Comparison of ENCODE assay signal across 10 mouse cellular contexts in genomic region chr1:37479074-37479473, GRCm38 (mm10). TPM values are rescaled to one million over a fixed set of nuclear protein-coding genes. Genes with fewer than 3 reads are reported as not detected.
DNase-seq lines count a peak whose midpoint lies in the region; ATAC-seq and TF ChIP-seq lines count a peak whose summit lies in the region.
"Had no signal": no experiment of that assay in that cellular context is flagged by ENCODE, and none has a peak within 500 bp of the region (broad histone marks: within the 10 kb centered on the region; RNA-seq: fewer than 3 reads in every experiment).

No protein-coding gene starts in this region.

- no peaks in the 10 kb centered on the region for H3K4me1 ChIP-seq in lung, embryonic 14.5 days (ENCODE audit: insufficient read depth)
- H3K4me1 ChIP-seq in midbrain, embryonic 11.5 days (ENCODE audit: control insufficient read depth, insufficient read depth, low read length) = no peaks in the 10 kb centered on the region
- H3K4me1 ChIP-seq in embryonic facial prominence, embryonic 10.5 days = 0 out of 2 replicates have a peak, but pooled peaks cover 3% of the 10 kb centered on the region
- H3K4me1 ChIP-seq: hindbrain, embryonic 15.5 days; neural tube, embryonic 13.5 days had no signal

- no peak overlapping the region for H3K4me3 ChIP-seq in lung, embryonic 14.5 days (ENCODE audit: low read depth, low read length)
- no peak overlapping the region for H3K4me3 ChIP-seq in midbrain, embryonic 11.5 days (ENCODE audit: low read depth, low read length)
- no peak overlapping the region for H3K4me3 ChIP-seq in embryonic facial prominence, embryonic 10.5 days
- H3K4me3 ChIP-seq: hindbrain, embryonic 15.5 days; neural tube, embryonic 13.5 days had no signal

- H3K27ac ChIP-seq in lung, embryonic 14.5 days (ENCODE audit: low read depth) = 0 out of 2 replicates have a peak overlapping the region, but pooled peaks have one; percentile 42
- no peak overlapping the region for H3K27ac ChIP-seq in midbrain, embryonic 11.5 days (ENCODE audit: low read depth, low read length)
- no peak overlapping the region for H3K27ac ChIP-seq in embryonic facial prominence, embryonic 10.5 days (replicated peaks)
- H3K27ac ChIP-seq: hindbrain, embryonic 15.5 days; neural tube, embryonic 13.5 days had no signal

- H3K9me3 ChIP-seq in lung, embryonic 14.5 days (ENCODE audit: low read depth, low read length) = no peaks in the 10 kb centered on the region
- no peaks in the 10 kb centered on the region for H3K9me3 ChIP-seq in midbrain, embryonic 11.5 days (ENCODE audit: control insufficient read depth, low read length)
- no peaks in the 10 kb centered on the region for H3K9me3 ChIP-seq in embryonic facial prominence, embryonic 10.5 days
- H3K9me3 ChIP-seq: hindbrain, embryonic 15.5 days; neural tube, embryonic 13.5 days had no signal

- no peaks in the 10 kb centered on the region for H3K27me3 ChIP-seq in lung, embryonic 14.5 days (ENCODE audit: insufficient read depth, low read length)
- H3K27me3 ChIP-seq in midbrain, embryonic 11.5 days (ENCODE audit: control insufficient read depth, insufficient read depth, low read length) = no peaks in the 10 kb centered on the region
- no peaks in the 10 kb centered on the region for H3K27me3 ChIP-seq in embryonic facial prominence, embryonic 10.5 days (replicated peaks; ENCODE audit: low read depth, poor library complexity, severe bottlenecking)
- H3K27me3 ChIP-seq: hindbrain, embryonic 15.5 days; neural tube, embryonic 13.5 days had no signal

- peak; percentile 53 for DNase-seq in heart, postnatal 4 days
- DNase-seq in heart, postnatal 25 days (ENCODE audit: low spot score) = no peak
- peak; percentile 73 for DNase-seq in c-Kit-negative CD71-positive TER-119-positive erythroid progenitor cells, embryonic 14.5 days (ENCODE audit: low read depth, low spot score)
- DNase-seq in lung, embryonic 14.5 days = peak; percentile 43
- DNase-seq in thymus, postnatal 25 days = peak; percentile 80
- DNase-seq in midbrain, embryonic 11.5 days (ENCODE audit: low spot score, missing footprints) = no peak
- no peak for DNase-seq in embryonic facial prominence, embryonic 10.5 days (ENCODE audit: low spot score)

- H3K36me3 ChIP-seq in lung, embryonic 14.5 days (ENCODE audit: insufficient read depth) = no peaks in the 10 kb centered on the region
- H3K36me3 ChIP-seq in midbrain, embryonic 11.5 days (ENCODE audit: control insufficient read depth, insufficient read depth, low read length) = no peaks in the 10 kb centered on the region
- no peaks in the 10 kb centered on the region for H3K36me3 ChIP-seq in embryonic facial prominence, embryonic 10.5 days (replicated peaks)
- H3K36me3 ChIP-seq: hindbrain, embryonic 15.5 days had no signal

- 72% methylated on average over 9 of the region's 9 CpGs for WGBS in lung, embryonic 14.5 days
- 75% methylated on average over 9 of the region's 9 CpGs for WGBS in midbrain, embryonic 11.5 days
- 79% methylated on average over 9 of the region's 9 CpGs for WGBS in embryonic facial prominence, embryonic 10.5 days

- no peak overlapping the region for H3K4me2 ChIP-seq in lung, embryonic 14.5 days
- no peak overlapping the region for H3K4me2 ChIP-seq in midbrain, embryonic 11.5 days
- H3K4me2 ChIP-seq: hindbrain, embryonic 15.5 days; neural tube, embryonic 13.5 days had no signal

- intact Hi-C loops in heart, postnatal 25 days (cut with DNase I) = loop anchor here (5.0 kb wide), 1 partner anchor 58 kb away; no protein-coding TSS in a partner anchor

- ATAC-seq in CD4-positive, CD25-positive, alpha-beta regulatory T cell, adult 4 months = peak; percentile 69
- ATAC-seq in lung, embryonic 14.5 days (ENCODE audit: insufficient read depth) = no peak
- ATAC-seq in midbrain, embryonic 11.5 days (ENCODE audit: low FRiP score) = no peak

- TF ChIP-seq CTCF in lung, embryonic 14.5 days (IDR thresholded peaks at IDR 0.05; ENCODE audit: low read depth) = peak; percentile 50

- H3K9ac ChIP-seq in lung, embryonic 14.5 days = no peak overlapping the region
- H3K9ac ChIP-seq in midbrain, embryonic 11.5 days (ENCODE audit: low read length) = no peak overlapping the region
- H3K9ac ChIP-seq: hindbrain, embryonic 15.5 days; neural tube, embryonic 13.5 days had no signal

RNA-seq across cellular contexts. Expression of gene Unc50, which starts 49.1 kb away (rescaled TPM):
- 10 to 100 TPM; 32.2 to 39.3 TPM for total RNA-seq in heart, postnatal 4 days (2021)
- 10 to 100 TPM; 28.3 to 34.2 TPM for total RNA-seq in heart, postnatal 25 days (2021)
- 10 to 100 TPM; 63.3 to 63.4 TPM for polyA plus RNA-seq in CD4-positive, CD25-positive, alpha-beta regulatory T cell, adult 4 months (2017; shearing (Covaris generic))
- 129 and 135 TPM in 2 replicates for polyA plus RNA-seq in lung, embryonic 14.5 days (2014; fragmentation: Nextera tagmentation; extraction: Ambion mirVana)
- 127 and 138 TPM in 2 replicates for polyA plus RNA-seq in midbrain, embryonic 11.5 days (2014; fragmentation: Nextera tagmentation; extraction: Ambion mirVana)
- polyA plus RNA-seq in embryonic facial prominence, embryonic 10.5 days (2016; fragmentation: Nextera tagmentation; extraction: Ambion mirVana) = 105 and 109 TPM in 2 replicates

RNA-seq across cellular contexts. Expression of gene Coa5, which starts 49.2 kb away (rescaled TPM):
- 10 to 100 TPM; 84.1 to 85.6 TPM for total RNA-seq in heart, postnatal 4 days (2021)
- 100 to 1,000 TPM in 1 of 2 experiments, 10 to 100 TPM in 1; 99.1 to 103 TPM for total RNA-seq in heart, postnatal 25 days (2021)
- polyA plus RNA-seq in CD4-positive, CD25-positive, alpha-beta regulatory T cell, adult 4 months (2017; shearing (Covaris generic)) = 10 to 100 TPM; 53.3 to 59.3 TPM
- polyA plus RNA-seq in lung, embryonic 14.5 days (2014; fragmentation: Nextera tagmentation; extraction: Ambion mirVana) = 49.5 and 51.6 TPM in 2 replicates
- 55.0 and 61.0 TPM in 2 replicates for polyA plus RNA-seq in midbrain, embryonic 11.5 days (2014; fragmentation: Nextera tagmentation; extraction: Ambion mirVana)
- 59.2 and 61.7 TPM in 2 replicates for polyA plus RNA-seq in embryonic facial prominence, embryonic 10.5 days (2016; fragmentation: Nextera tagmentation; extraction: Ambion mirVana)

Comparison
In these comparisons a context has a peak if more than half of its experiments do, and no peak if none do; other contexts are left out.
1. DNase-seq: peak in heart, postnatal 4 days (single experiment), c-Kit-negative CD71-positive TER-119-positive erythroid progenitor cells, embryonic 14.5 days (single experiment), lung, embryonic 14.5 days (single experiment) and thymus, postnatal 25 days (single experiment); none in heart, postnatal 25 days (single experiment), midbrain, embryonic 11.5 days (single experiment) and embryonic facial prominence, embryonic 10.5 days (single experiment).